ENCODE assay signal across 8 mouse cellular contexts in the genomic region with DNA sequence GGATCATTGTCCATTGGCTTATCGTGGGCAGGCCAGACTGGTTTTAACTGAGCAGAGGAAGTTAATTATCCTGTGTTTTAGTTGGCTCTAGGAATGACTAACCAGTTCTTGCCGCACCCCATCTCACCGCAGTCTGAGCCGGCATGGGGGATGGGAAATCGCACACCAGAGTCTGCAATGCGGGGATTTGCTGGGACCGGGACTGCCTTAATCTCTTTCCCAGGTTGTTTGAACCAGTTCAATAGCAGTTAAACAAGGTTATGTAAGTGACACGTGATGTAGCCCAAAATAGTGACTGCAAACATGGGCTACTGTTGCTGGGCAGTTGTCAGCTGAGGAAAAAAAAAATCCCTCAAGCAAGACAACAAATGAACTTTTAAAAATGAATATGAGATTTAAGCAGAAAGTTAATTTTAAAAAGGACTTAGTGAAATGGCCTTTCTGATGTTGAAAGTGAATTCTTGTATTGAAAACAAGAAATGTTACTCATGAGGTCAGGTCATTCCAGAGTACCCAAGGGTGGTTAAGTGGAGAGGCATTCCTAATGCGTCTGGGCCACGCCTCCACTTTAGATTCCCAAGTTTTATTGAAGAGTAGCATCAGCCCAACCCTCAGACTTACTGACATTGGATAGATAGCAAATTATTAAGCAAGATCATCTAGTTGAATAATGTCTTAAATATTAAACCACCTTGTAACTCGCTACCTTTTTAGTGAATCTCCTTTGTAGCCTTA.
DNase-seq lines count a peak whose midpoint lies in the region; ATAC-seq lines count a peak whose summit lies in the region.

No protein-coding gene starts in this region.

- intact Hi-C loops in heart, postnatal 36 days (cut with DNase I) = no loop called here

- DNase-seq in urinary bladder, adult 2 months (ENCODE audit: low spot score) = peak; percentile 38
- DNase-seq in urinary bladder, postnatal 10 days (ENCODE audit: low spot score) = no peak
- peak; percentile 76 for DNase-seq in embryonic facial prominence, embryonic 14.5 days (ENCODE audit: low spot score)
- peak; percentile 65 to 72 for DNase-seq in heart, postnatal 36 days
- peak; percentile 62 for DNase-seq in limb, embryonic 11.5 days (ENCODE audit: low spot score)
- DNase-seq in thymus, postnatal 4 days = no peak
- no peak for DNase-seq in ovary, adult 18-20 months (ENCODE audit: low spot score)

- WGBS in embryonic facial prominence, embryonic 14.5 days = 29% methylated on average over 11 of the region's 11 CpGs
- WGBS in limb, embryonic 11.5 days = 37% methylated on average over 11 of the region's 11 CpGs
- 27% methylated on average over 11 of the region's 11 CpGs for WGBS in midbrain, embryonic 12.5 days

- no peaks in the 10 kb centered on the region for H3K36me3 ChIP-seq in embryonic facial prominence, embryonic 14.5 days (ENCODE audit: control insufficient read depth, insufficient read depth, low read length)
- no peaks in the 10 kb centered on the region for H3K36me3 ChIP-seq in limb, embryonic 11.5 days (ENCODE audit: control insufficient read depth, insufficient read depth, low read length)
- no peaks in the 10 kb centered on the region for H3K36me3 ChIP-seq in midbrain, embryonic 12.5 days

- peaks cover 8% of the 10 kb centered on the region; the same call in 1 of the 2 replicates for H3K9me3 ChIP-seq in embryonic facial prominence, embryonic 14.5 days (ENCODE audit: control insufficient read depth, low read length)
- no peaks in the 10 kb centered on the region for H3K9me3 ChIP-seq in limb, embryonic 11.5 days (ENCODE audit: control insufficient read depth, low read length)
- H3K9me3 ChIP-seq in midbrain, embryonic 12.5 days = peaks cover 4% of the 10 kb centered on the region; the same call in 1 of the 2 replicates

- no peaks in the 10 kb centered on the region for H3K27me3 ChIP-seq in embryonic facial prominence, embryonic 14.5 days (replicated peaks; ENCODE audit: control insufficient read depth, insufficient read depth, low read length)
- no peaks in the 10 kb centered on the region for H3K27me3 ChIP-seq in limb, embryonic 11.5 days (ENCODE audit: control insufficient read depth, insufficient read depth, low read length)
- no peaks in the 10 kb centered on the region for H3K27me3 ChIP-seq in midbrain, embryonic 12.5 days

- peak overlapping the region; percentile 26; the same call in 1 of the 2 replicates for H3K4me2 ChIP-seq in embryonic facial prominence, embryonic 14.5 days (ENCODE audit: low read depth, low read length)
- no peak overlapping the region for H3K4me2 ChIP-seq in limb, embryonic 11.5 days (ENCODE audit: low read depth, severe bottlenecking)
- H3K4me2 ChIP-seq in midbrain, embryonic 12.5 days (replicated peaks) = 0 out of 2 replicates have a peak overlapping the region, but pooled peaks have one; percentile 2

- no peak overlapping the region; the same call in 1 of the 2 replicates for H3K9ac ChIP-seq in embryonic facial prominence, embryonic 14.5 days (ENCODE audit: low read depth, low read length)
- no peak overlapping the region for H3K9ac ChIP-seq in limb, embryonic 11.5 days (ENCODE audit: low read length)
- no peak overlapping the region for H3K9ac ChIP-seq in midbrain, embryonic 12.5 days (replicated peaks)

- no peak overlapping the region; the same call in 1 of the 2 replicates for H3K27ac ChIP-seq in embryonic facial prominence, embryonic 14.5 days (replicated peaks; ENCODE audit: low read depth, low read length)
- no peak overlapping the region for H3K27ac ChIP-seq in limb, embryonic 11.5 days (replicated peaks; ENCODE audit: low read depth, low read length)
- H3K27ac ChIP-seq in midbrain, embryonic 12.5 days (replicated peaks) = no peak overlapping the region

- H3K4me3 ChIP-seq in embryonic facial prominence, embryonic 14.5 days (ENCODE audit: low read depth, low read length) = no peak overlapping the region
- H3K4me3 ChIP-seq in limb, embryonic 11.5 days (ENCODE audit: low read depth, low read length) = no peak overlapping the region
- H3K4me3 ChIP-seq in midbrain, embryonic 12.5 days = no peak overlapping the region

- H3K4me1 ChIP-seq in embryonic facial prominence, embryonic 14.5 days (ENCODE audit: control insufficient read depth, insufficient read depth, low read length) = no peaks in the 10 kb centered on the region; the same call in 1 of the 2 replicates
- peaks cover 3% of the 10 kb centered on the region; the same call in 1 of the 2 replicates for H3K4me1 ChIP-seq in limb, embryonic 11.5 days (ENCODE audit: control insufficient read depth, insufficient read depth, low read length)
- H3K4me1 ChIP-seq in midbrain, embryonic 12.5 days = 0 out of 2 replicates have a peak, but pooled peaks cover 3% of the 10 kb centered on the region

- peak; percentile 79 for ATAC-seq in embryonic facial prominence, embryonic 14.5 days (ENCODE audit: low read depth)
- ATAC-seq in limb, embryonic 11.5 days (ENCODE audit: insufficient number of reproducible peaks, low FRiP score, low TSS enrichment, low read depth) = peak; percentile 65
- peak; percentile 49; the same call in 1 of the 2 replicates for ATAC-seq in midbrain, embryonic 12.5 days (ENCODE audit: low FRiP score, low read depth)

Comparison
In these comparisons a context has a peak if more than half of its experiments do, and no peak if none do; other contexts are left out.
1. DNase-seq: peak in urinary bladder, adult 2 months (single experiment), embryonic facial prominence, embryonic 14.5 days (single experiment), heart, postnatal 36 days (2 of 2) and limb, embryonic 11.5 days (single experiment); none in urinary bladder, postnatal 10 days (single experiment), thymus, postnatal 4 days (single experiment) and ovary, adult 18-20 months (single experiment).
2. Peak in every context shown above with its lines, with median percentiles within 50 percentile points of each other: ATAC-seq.